Mouse (Mus musculus) forebrain, embryonic 10.5 days (tissue): ENCODE measurements at regions not wholly inside any gene's neighbourhood (a gene's known extent, or its start where the extent isn't known, plus 50 kb on each side); places are given as distances from the start of the nearest gene placed in this dataset.

Experiments used
- DNase-seq: peaks from one replicate; pipeline ENCODE4 v3.0.0-alpha.2; 2017; ENCODE audit warnings: low spot score; ENCODE audit errors: extremely low spot score
- H3K27ac ChIP-seq: fragments of 300-500 bp; sonication (generic); 2 replicates; pipeline ENCODE4 v1.5.1; 2016; ENCODE audit warnings: mild to moderate bottlenecking
- H3K27me3 ChIP-seq: fragments of 300-500 bp; sonication (generic); 2 replicates; pipeline ENCODE4 v1.6.1; 2016; ENCODE audit warnings: mild to moderate bottlenecking; ENCODE audit not compliant: poor library complexity, severe bottlenecking
- H3K36me3 ChIP-seq: fragments of 300-500 bp; sonication (generic); replicated peaks from 2 replicates; pipeline ENCODE4 v1.6.1; 2016; ENCODE audit warnings: mild to moderate bottlenecking, moderate library complexity
- H3K4me1 ChIP-seq: fragments of 300-500 bp; sonication (generic); 2 replicates; pipeline ENCODE4 v1.6.1; 2016
- H3K4me3 ChIP-seq: fragments of 300-500 bp; sonication (generic); 2 replicates; pipeline ENCODE4 v1.5.1; 2016; ENCODE audit warnings: mild to moderate bottlenecking, moderate library complexity
- H3K9me3 ChIP-seq: fragments of 300-500 bp; sonication (generic); 2 replicates; pipeline ENCODE4 v1.6.1; 2016; ENCODE audit warnings: mild to moderate bottlenecking, moderate library complexity
- WGBS: fragments of 180-500 bp; shearing (Covaris S2); methylation state at CpG from one replicate; pipeline ENCODE4 v1.1.7; 2016; 5-methylcytosine and 5-hydroxymethylcytosine counted together

DNA sequence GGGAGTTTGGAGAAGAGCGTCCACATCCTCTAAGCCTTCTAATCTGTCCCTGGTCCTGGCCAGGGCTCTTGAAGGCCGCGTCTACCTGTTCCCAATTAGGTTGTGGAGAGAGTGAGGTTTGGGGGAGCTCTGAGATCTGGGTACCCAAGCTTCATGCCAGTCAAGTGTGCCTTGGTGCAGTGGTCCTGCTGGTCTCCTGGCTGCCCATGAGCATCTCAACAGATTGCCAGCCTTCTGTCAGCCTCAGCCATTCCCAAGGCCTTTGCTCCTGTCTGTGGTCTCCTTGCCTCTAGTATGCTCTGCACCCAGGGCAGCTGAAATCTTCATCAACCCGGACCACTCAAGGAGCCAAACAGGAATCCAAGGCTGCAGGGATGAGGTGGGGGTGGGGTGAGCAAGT is 73.2 kb upstream of the 1600014C23Rik start:
- WGBS = 58% methylated on average over 4 of the region's 4 CpGs
- H3K36me3 ChIP-seq = no peaks in the 10 kb centered on the region

DNA sequence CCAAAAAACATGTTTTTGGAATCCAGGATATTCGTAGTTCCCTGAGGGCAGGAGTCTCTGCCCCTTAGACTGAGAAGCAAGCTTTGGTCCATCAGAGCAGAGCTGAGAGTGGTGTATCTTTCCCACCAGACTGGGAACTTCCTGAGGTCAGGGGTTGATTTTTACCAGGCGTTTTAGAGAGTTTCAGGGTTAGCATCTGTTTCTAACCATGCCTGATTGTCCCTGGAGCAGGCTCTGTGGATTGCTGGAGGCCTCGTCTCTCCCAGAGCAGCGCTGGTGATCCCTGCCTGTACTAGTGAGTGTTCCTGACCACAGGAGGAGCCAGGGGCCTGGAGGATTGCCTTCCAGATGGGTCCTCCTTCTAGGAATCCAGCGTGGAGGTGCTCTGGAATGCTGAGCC is 72.8 kb upstream of the 1600014C23Rik start:
- 39% methylated on average over 5 of the region's 5 CpGs for WGBS
- Histone ChIP-seq H3K9me3 (no peaks in the 10 kb centered on the region), H3K4me1 (peaks cover 46% of the 10 kb centered on the region), H3K27me3 (peaks cover 51% of the 10 kb centered on the region), H3K36me3 (no peaks in the 10 kb centered on the region), H3K27ac (peak overlapping the region; percentile 70), H3K4me3 (no peak overlapping the region)
- no peak for DNase-seq

More for the DNA sequence above, 73.2 kb upstream of the 1600014C23Rik start:
- Histone ChIP-seq H3K4me3 (no peak overlapping the region), H3K27me3 (peaks cover 53% of the 10 kb centered on the region), H3K27ac (peak overlapping the region; percentile 70), H3K9me3 (no peaks in the 10 kb centered on the region), H3K4me1 (peaks cover 46% of the 10 kb centered on the region)
- DNase-seq = no peak

DNA sequence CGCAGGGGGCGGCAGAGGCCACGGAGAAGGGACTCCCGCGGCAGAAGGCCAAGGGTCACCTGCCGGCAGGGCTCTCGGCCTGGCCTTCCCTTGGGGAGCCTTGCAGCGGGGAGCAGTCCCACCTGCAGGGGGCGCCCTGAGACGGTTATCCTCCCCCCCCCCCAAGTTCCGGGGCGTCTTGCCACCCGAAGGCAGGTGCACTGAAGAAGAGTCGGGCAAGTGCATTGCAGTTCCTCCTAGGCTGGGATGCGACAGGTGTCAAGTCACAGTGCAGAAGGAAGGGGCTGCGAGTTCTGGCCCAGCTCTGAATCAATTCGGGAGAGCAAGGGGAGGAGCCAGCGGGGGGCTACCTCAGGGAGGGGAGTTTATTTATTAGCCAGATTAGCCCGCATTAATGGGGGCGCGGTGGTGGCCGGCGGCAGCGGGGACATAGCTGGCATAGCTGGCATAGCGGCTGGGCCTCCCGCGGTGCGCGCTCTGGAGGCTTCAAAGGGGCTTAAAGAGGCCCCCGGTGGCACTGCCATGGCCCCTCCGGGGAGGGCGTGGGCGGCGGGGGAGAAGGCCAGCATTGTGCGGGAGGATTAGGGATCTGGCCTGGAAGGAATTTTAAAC is 71.9 kb upstream of the 1600014C23Rik start:
- peaks cover 46% of the 10 kb centered on the region for H3K4me1 ChIP-seq
- H3K36me3 ChIP-seq = no peaks in the 10 kb centered on the region
- 1% methylated on average over 34 of the region's 35 CpGs for WGBS
- H3K27ac ChIP-seq = peak overlapping the region; percentile 78
- peak; percentile 60 for DNase-seq
- peak overlapping the region; percentile 40 for H3K4me3 ChIP-seq
- peaks cover 3% of the 10 kb centered on the region; the same call in 1 of the 2 replicates for H3K9me3 ChIP-seq
- peaks cover 48% of the 10 kb centered on the region for H3K27me3 ChIP-seq

DNA sequence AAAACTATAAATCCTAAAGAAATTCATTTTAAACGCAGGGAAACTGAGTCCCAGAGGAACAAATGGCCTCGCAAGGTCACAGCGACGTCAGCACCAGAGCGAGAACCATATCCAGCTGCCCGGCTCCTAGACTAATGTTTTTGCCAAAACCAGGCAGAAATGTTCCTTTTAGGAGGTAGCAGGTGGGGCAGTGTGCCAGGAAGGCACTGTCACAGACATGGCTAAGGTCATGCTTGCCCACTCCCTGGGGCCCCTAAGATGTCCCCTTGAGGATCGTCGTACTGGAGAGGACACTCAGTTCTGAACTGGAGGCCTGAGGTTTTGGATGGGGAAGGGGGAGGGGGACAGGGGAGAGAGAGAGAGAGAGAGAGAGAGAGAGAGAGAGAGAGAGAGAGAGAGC is 69.7 kb upstream of the 1600014C23Rik start:
- H3K9me3 ChIP-seq = peaks cover 10% of the 10 kb centered on the region; the same call in 1 of the 2 replicates
- no peaks in the 10 kb centered on the region for H3K36me3 ChIP-seq
- WGBS = 92% methylated on average over 8 of the region's 8 CpGs
- peaks cover 48% of the 10 kb centered on the region for H3K27me3 ChIP-seq
- H3K4me3 ChIP-seq = no peak overlapping the region
- DNase-seq = no peak
- H3K27ac ChIP-seq = no peak overlapping the region
- H3K4me1 ChIP-seq = peaks cover 46% of the 10 kb centered on the region

DNA sequence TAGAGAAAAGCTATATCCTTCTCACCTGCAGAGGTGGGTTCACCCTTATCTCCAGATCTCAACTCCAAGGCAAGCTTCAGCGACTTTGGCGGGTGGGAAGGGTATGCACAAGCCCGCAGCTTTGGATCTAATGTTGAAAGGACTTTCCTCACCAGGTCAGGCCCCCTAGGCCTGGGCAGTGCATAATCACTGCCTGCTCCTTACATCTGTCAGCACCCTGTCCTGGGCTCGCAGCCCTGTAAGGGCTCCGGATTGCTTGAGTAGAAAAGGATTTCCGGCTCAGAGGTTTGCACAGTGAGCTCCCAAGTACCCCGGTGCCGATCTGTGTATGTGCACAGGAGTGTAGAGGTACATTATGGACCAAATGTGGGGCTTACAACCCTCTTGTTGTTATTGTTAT is 68.8 kb upstream of the 1600014C23Rik start:
- no peak overlapping the region for H3K27ac ChIP-seq
- peaks cover 10% of the 10 kb centered on the region; the same call in 1 of the 2 replicates for H3K9me3 ChIP-seq
- peaks cover 41% of the 10 kb centered on the region for H3K4me1 ChIP-seq
- H3K27me3 ChIP-seq = peaks cover 42% of the 10 kb centered on the region
- DNase-seq = no peak
- no peak overlapping the region for H3K4me3 ChIP-seq
- H3K36me3 ChIP-seq = no peaks in the 10 kb centered on the region
- 90% methylated on average over 8 of the region's 8 CpGs for WGBS

DNA sequence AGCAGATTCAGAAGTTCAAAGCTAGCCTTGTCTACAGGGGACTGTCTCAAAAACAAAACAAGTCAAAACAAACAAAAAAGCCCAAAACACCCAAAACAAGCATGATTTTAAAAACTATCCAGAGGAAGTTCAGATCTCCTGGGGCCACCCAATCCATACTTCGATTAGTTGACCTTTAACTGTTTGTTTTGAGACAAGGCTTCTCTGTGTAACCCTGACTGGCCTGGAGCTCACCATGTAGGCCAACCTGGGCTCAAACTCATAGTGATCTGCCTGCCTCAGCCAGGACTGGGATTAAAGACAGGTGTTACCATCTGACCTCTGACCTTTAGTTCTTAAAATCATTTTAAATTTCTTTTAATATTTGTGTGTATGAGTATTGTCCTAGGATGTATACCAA is 66.1 kb upstream of the 1600014C23Rik start:
- H3K27me3 ChIP-seq = peaks cover 16% of the 10 kb centered on the region
- no peak overlapping the region for H3K27ac ChIP-seq
- H3K9me3 ChIP-seq = peaks cover 10% of the 10 kb centered on the region; the same call in 1 of the 2 replicates
- no peak overlapping the region for H3K4me3 ChIP-seq
- DNase-seq = no peak
- no peaks in the 10 kb centered on the region for H3K36me3 ChIP-seq
- WGBS = 88% methylated on average over 1 of the region's 1 CpGs
- H3K4me1 ChIP-seq = peaks cover 19% of the 10 kb centered on the region

DNA sequence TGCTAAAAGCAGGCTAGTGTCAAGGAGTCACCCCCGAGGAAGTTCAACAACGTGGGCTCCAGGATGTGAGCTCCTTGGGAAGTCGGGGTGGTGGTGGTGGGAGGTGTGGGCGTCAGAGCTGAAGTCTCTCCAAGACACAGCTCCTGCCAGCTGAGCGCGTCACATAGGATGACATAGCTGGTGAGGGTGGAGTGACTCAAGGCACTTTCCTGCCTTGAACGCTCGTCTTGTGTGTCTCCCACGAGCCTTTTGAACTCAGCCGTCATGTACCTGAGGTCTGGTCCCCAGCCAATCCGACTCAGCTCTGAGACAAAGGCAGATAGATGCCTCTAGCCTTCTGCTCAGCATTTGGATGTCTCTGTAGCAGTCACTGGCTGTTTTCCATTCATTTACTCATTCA is 65.4 kb upstream of the 1600014C23Rik start:
- 85% methylated on average over 11 of the region's 11 CpGs for WGBS
- H3K27ac ChIP-seq = no peak overlapping the region
- no peak for DNase-seq
- no peak overlapping the region for H3K4me3 ChIP-seq
- H3K27me3 ChIP-seq = peaks cover 8% of the 10 kb centered on the region
- peaks cover 11% of the 10 kb centered on the region for H3K4me1 ChIP-seq
- peaks cover 10% of the 10 kb centered on the region; the same call in 1 of the 2 replicates for H3K9me3 ChIP-seq
- no peaks in the 10 kb centered on the region for H3K36me3 ChIP-seq

DNA sequence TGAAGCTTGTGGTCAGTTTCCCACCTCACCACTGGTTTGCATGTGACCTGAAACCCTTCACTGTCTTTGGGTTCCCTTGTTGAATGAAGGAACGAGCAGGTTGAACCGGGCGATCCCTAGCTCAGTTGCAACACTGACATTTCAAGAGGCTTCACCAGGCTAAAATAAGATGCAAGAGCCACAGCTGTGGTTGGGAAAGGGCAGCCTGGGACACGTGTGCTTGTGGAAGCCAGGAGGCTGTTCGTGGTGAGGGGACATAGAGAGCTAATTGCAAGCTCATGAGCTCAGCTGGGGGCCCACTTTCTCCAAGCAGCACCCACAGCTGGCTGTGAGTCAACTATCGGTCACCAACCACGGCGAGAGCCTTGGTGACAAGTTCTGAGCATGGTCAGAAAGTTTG is 64.8 kb upstream of the 1600014C23Rik start:
- Histone ChIP-seq H3K36me3 (no peaks in the 10 kb centered on the region), H3K4me3 (no peak overlapping the region)
- WGBS = 87% methylated on average over 8 of the region's 8 CpGs

DNA sequence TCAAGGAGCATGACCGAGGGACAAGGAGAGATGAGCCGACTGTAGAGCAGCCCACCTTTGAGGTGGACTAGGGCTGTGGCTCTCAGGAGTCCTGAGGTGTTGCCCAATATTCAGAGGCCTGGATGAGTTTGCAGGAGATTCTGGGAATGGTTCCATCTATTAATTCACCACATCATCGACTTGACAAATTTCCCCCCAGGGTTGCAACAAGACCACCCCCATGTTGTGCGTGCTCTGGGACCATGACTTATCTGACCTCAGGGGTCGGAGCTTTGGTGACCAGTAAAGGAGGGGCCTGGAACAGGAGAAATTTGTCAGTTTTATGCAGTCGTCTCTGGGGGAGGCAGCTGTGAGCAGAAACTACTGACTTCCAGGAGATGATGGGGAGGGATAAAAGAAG is 63.5 kb upstream of the 1600014C23Rik start:
- no peaks in the 10 kb centered on the region for H3K36me3 ChIP-seq
- no peak overlapping the region for H3K4me3 ChIP-seq
- H3K9me3 ChIP-seq = peaks cover 10% of the 10 kb centered on the region; the same call in 1 of the 2 replicates
- 0 out of 2 replicates have a peak, but pooled peaks cover 5% of the 10 kb centered on the region for H3K4me1 ChIP-seq
- DNase-seq = no peak
- H3K27ac ChIP-seq = no peak overlapping the region
- 76% methylated on average over 6 of the region's 6 CpGs for WGBS
- H3K27me3 ChIP-seq = no peaks in the 10 kb centered on the region

More for the DNA sequence above, 64.8 kb upstream of the 1600014C23Rik start:
- H3K27ac ChIP-seq = 0 out of 2 replicates have a peak overlapping the region, but pooled peaks have one; percentile 27
- no peak for DNase-seq
- 0 out of 2 replicates have a peak, but pooled peaks cover 6% of the 10 kb centered on the region for H3K4me1 ChIP-seq
- H3K27me3 ChIP-seq = peaks cover 3% of the 10 kb centered on the region
- peaks cover 10% of the 10 kb centered on the region; the same call in 1 of the 2 replicates for H3K9me3 ChIP-seq

DNA sequence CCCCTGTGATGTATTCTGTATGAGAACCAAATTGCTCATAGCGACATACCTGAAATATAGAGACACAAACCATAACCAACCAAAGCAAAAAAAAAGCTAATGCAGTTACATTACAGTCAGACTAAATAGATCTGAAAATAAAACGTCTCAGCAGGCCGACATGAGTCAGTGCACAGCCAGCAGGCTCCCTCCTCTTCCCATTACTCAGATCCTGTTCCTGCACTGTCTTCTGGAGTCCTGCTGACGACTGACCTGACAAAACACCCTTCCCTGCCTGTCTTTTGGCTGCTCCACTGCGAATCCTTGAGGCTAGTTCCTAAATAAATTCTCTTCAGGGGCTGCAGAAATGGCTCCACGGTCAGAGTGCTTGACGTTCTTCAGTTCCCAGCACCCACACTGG is 61.3 kb upstream of the 1600014C23Rik start:
- Histone ChIP-seq H3K9me3 (peaks cover under 1% of the 10 kb centered on the region; the same call in 1 of the 2 replicates), H3K4me3 (no peak overlapping the region)
- 81% methylated on average over 7 of the region's 7 CpGs for WGBS

DNA sequence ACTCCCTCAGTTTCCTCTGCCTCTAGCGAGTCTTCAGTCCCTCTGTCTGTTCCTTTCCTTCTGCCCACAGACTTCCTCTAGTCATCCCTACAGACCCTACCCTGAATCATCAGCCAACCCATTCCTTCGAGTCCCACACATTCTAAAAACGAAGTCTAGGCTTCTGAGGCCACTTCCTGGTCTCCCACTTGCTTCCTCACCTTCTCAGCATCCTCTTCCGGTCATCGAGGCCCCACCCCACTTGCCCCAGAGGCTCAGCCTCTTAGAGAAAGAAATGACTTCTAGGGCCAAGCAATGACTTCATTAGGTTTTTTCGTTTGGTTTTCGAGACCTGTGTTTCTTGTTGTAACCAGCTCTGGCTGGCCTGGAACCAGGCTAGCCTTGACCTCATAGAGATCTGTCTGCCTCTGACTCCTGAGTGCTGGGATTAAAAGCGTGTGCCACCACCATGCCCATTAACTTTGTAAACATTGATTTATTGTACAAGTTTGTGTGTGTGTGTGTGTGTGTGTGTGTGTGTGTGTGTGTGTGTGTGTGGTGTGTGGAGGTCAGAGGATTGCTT is 57.4 kb upstream of the 1600014C23Rik start:
- H3K9me3 ChIP-seq = no peaks in the 10 kb centered on the region
- H3K4me3 ChIP-seq = no peak overlapping the region
- H3K4me1 ChIP-seq = peaks cover 15% of the 10 kb centered on the region
- no peak for DNase-seq
- no peaks in the 10 kb centered on the region for H3K27me3 ChIP-seq
- WGBS = 82% methylated on average over 8 of the region's 8 CpGs
- no peak overlapping the region for H3K27ac ChIP-seq
- no peaks in the 10 kb centered on the region for H3K36me3 ChIP-seq

More for the DNA sequence above, 61.3 kb upstream of the 1600014C23Rik start:
- Histone ChIP-seq H3K36me3 (no peaks in the 10 kb centered on the region), H3K4me1 (peaks cover 6% of the 10 kb centered on the region), H3K27me3 (no peaks in the 10 kb centered on the region), H3K27ac (no peak overlapping the region)
- DNase-seq = no peak

DNA sequence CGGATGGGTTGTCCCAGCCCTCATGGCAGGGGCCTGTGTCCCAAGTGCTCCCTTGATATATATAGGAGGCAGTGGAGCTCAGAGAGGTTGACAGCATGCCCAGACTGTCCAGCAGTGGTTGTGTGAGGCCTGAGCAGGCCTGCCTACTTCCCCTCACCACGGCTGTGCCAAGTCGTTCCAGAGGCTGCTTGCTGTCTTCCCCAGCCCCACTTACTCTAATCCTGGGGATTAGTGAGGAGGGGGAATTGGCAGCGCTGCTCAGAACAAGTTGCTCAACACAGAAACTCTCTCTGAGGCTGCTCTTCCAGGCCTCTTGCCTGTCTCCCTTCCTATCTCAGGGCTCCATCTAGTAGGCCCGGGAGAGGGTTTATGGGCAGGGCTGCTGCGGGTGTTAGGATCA is 56.1 kb upstream of the 1600014C23Rik start:
- WGBS = 31% methylated on average over 6 of the region's 6 CpGs
- H3K27ac ChIP-seq = peak overlapping the region; percentile 48; the same call in 1 of the 2 replicates
- no peaks in the 10 kb centered on the region for H3K27me3 ChIP-seq
- H3K9me3 ChIP-seq = no peaks in the 10 kb centered on the region
- DNase-seq = no peak
- H3K36me3 ChIP-seq = no peaks in the 10 kb centered on the region
- H3K4me3 ChIP-seq = no peak overlapping the region
- H3K4me1 ChIP-seq = peaks cover 15% of the 10 kb centered on the region

DNA sequence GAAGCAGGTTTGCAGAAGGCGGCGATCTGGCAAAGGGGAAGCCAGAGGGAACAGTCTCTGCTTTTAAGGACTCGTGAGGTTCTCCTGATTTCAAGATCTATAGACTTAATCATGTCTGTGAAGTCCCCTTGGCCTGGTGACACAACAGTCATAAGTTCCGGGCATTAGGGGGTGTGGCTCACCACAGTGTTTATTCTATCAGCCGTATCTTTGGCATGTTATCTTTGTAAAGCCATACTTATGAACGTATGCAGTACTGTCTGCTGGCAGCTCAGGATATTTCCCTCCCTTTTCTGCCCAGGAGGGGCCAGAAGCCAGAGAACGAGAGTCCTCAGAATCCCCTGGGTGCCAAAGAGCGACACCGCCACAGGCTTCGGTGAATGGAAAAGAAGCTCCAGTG is 51.3 kb upstream of the 1600014C23Rik start:
- Histone ChIP-seq H3K9me3 (no peaks in the 10 kb centered on the region), H3K27ac (no peak overlapping the region), H3K36me3 (no peaks in the 10 kb centered on the region), H3K4me3 (no peak overlapping the region), H3K4me1 (peaks cover 13% of the 10 kb centered on the region), H3K27me3 (no peaks in the 10 kb centered on the region)
- WGBS = 90% methylated on average over 10 of the region's 10 CpGs
- DNase-seq = no peak
